Mouse (Mus musculus): ENCODE data around the gene Rprd1b.

- TF ChIP-seq CTCF (IDR thresholded peaks at IDR 0.05; ENCODE audit: extremely low read depth, insufficient read depth, insufficient read length, insufficient replicate concordance) (no peak), POLR2A (IDR thresholded peaks at IDR 0.05; ENCODE audit: low read depth, low read length) (no peak)
These were observed 36.8 kb downstream of the Rprd1b start for GRCm38 (mm10) chr2:158065064-158065463.

Measured in spleen, adult 2 months (tissue).